Mouse (Mus musculus): ENCODE data around the gene Gm43518.

Gm43518 gene

GRCm38 (mm10) chr5:123933556-123933955 lies 6.3 kb downstream of the Gm43518 start:
- DNase-seq (ENCODE audit: extremely low spot score, low spot score): no peak

GRCm38 (mm10) chr5:123933957-123934591 lies 6.9 kb downstream of the Gm43518 start:
- DNase-seq (ENCODE audit: extremely low spot score, low spot score): peak; percentile 33

DNA sequence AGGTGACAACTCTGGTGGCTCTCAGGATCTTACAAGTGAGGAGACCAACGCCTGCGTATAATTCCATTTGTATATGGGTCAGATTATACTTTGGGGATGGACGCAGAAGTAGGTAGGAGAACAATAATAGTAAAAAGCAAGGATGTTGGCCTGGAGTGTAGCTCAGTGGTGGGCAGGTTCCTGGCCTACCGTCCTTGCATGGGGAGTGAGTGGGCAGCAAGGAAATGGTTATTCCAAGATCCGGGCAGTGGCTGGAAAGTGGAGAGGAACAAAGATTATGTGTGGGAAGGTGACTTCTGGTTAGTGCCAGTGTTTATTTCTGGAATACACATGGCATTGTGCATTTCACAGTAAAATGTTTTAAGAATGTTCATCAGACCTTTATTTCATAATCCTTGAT lies 8.7 kb downstream of the Gm43518 start:
- no peak for DNase-seq (ENCODE audit: extremely low spot score, low spot score)

DNA sequence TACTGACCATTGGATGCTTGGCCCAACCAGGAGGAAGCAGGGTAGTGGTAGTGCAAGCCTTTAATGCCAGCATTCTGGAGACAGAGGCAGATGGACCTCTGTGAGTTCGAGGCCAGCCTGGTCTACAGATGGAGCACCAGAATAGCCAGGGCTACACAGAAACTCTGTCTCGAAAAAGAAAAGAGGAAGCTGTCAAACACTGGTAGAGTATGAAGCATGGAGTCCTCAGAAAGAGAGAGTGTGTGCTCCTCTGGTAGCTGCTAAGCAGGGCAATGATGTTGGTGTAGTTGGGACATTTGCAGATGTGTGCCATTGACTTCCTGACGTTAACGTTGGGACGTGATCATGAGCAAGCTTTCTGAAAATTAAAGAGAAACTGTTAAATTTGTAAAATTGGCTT lies 11.3 kb downstream of the Gm43518 start:
- DNase-seq (ENCODE audit: extremely low spot score, low spot score): no peak

DNA sequence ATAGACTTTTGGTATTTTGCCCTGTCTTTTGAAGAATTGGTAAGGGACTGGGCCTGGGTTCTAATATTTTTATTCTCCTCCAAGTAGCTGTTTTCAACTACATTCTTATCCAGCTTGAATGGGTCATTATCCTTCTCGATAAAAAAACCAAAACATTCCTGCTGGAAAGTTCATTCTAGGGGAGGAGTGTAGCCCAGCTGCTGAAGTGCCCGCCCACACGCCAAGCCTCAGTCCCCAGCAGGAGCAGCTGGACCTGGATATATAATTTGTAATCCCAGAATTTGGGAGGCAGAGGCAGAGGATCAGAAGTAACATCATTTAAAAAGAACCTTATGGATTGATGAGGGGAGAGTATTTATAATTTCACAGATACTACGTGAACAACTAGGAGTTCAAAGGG lies 19.3 kb downstream of the Gm43518 start:
- no peak for DNase-seq (ENCODE audit: extremely low spot score, low spot score)

GRCm38 (mm10) chr5:123947041-123947761 lies 20.0 kb downstream of the Gm43518 start:
- peak; percentile 26 for DNase-seq (ENCODE audit: extremely low spot score, low spot score)

GRCm38 (mm10) chr5:123952365-123953045 lies 25.3 kb downstream of the Gm43518 start:
- no peak for DNase-seq (ENCODE audit: extremely low spot score, low spot score)

- no peak for DNase-seq (ENCODE audit: extremely low spot score, low spot score)
Measured at GRCm38 (mm10) chr5:123957213-123957612, 30.0 kb downstream of the Gm43518 start.

- no peak for DNase-seq (ENCODE audit: extremely low spot score, low spot score)
Measured at GRCm38 (mm10) chr5:123959018-123959417, 31.8 kb downstream of the Gm43518 start.

DNA sequence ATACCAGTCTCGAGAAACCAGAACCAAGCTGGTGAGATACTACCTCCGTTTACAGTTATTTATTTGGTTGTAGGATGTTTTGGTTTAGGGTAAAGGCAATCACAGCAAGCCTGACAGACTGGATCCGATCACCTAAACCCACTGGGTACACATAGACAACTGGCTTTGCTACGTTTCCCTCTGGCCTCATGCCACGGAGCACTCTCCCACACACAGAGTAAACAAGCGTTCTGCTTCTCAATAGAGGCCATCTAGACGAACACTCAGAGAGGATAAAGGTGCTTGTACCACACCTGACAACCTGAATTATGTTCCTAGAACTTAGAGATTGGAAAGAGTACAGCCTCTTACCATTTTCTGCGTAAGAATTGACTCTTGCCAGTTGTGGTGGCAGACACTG lies 32.9 kb downstream of the Gm43518 start:
- no peak for DNase-seq (ENCODE audit: extremely low spot score, low spot score)

GRCm38 (mm10) chr5:123961046-123961445 lies 33.8 kb downstream of the Gm43518 start:
- no peak for DNase-seq (ENCODE audit: extremely low spot score, low spot score)

DNA sequence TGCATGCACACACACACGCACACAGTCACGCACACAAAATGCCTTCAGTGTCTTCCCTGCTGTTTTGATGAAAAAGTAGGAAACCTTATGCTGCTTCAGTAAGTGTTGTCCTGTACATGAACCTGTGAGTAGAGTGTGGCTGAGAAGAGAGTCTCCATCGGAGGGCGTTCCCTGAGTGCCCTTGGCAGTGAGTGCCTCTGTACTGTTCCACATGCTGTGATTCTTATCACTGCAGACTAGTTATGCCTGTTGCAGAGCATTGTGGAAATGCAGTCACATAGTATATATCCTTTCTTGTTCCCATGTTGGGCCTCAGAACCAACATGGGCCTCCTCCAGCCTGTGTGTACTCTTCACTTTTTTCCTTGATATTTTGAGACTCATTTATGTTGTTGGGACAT lies 37.0 kb downstream of the Gm43518 start:
- DNase-seq (ENCODE audit: extremely low spot score, low spot score): no peak

GRCm38 (mm10) chr5:123966759-123967158 lies 39.5 kb downstream of the Gm43518 start:
- no peak for DNase-seq (ENCODE audit: extremely low spot score, low spot score)

DNA sequence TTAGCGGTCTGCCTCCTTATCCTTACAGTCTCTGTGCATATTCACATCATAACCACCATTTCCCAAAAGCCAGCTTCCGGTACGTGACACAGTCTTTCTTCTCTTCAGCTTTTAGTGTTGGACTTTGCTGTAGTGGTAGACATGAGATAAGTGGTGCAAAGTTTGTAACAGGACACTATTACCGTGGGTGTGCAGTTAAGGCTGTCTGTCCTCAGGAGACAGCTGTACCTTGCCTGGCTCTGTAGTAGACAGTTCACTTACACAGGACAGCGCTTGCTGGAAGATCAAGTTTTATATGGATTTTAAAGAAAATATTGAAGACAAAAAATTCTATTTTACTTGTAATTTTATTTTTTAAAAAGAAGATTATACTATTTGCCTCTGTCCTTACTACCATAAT lies 41.2 kb downstream of the Gm43518 start:
- no peak for DNase-seq (ENCODE audit: extremely low spot score, low spot score)

- DNase-seq (ENCODE audit: extremely low spot score, low spot score): no peak
Measured at GRCm38 (mm10) chr5:123969216-123969615, 42.0 kb downstream of the Gm43518 start.

DNA sequence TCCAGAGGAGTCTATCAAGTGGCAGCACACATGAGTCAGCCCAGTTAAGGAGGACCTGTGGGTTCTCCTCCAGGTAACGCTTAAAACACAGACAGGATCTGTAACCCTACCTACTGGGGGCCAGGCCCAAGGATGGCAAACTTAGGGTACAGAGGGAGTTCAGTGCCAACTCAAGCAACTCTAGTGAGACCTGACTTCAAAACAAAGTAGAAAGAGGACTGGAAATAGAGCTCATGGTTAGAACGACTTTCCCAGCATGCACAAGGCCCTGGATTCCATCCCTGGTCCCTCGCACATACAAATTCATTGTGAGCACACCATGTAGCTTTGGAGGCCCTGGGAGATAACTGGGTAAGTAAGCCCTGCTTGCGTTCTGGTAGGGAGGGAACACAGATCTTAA lies 43.4 kb downstream of the Gm43518 start:
- no peak for DNase-seq (ENCODE audit: extremely low spot score, low spot score)

DNA sequence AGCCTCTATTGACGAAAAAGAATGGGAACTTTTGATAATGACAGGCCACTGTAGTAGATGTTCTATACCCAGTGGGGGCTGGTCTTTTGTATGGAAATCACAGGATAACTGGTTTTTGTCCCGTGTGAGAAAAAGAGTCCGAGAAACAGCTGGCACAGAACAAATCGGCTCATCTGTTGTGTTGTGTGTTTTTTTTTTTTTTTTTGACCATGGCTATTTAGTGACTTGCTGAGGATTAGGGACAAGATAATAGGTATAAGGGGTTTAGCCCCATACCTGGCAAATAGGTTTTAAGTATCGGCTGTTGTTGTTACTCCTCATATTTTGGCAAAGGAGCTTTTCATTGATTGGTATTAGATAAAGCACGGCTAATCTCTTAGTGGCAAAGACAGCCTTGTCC lies 45.2 kb downstream of the Gm43518 start:
- no peak for DNase-seq (ENCODE audit: extremely low spot score, low spot score)

GRCm38 (mm10) chr5:123973299-123974178 lies 46.3 kb downstream of the Gm43518 start, which contains the start of gene Hip1r:
Gene Hip1r, plus strand, starts transcription at chr5:123973628.
- DNase-seq (ENCODE audit: extremely low spot score, low spot score): peak; percentile 70

DNA sequence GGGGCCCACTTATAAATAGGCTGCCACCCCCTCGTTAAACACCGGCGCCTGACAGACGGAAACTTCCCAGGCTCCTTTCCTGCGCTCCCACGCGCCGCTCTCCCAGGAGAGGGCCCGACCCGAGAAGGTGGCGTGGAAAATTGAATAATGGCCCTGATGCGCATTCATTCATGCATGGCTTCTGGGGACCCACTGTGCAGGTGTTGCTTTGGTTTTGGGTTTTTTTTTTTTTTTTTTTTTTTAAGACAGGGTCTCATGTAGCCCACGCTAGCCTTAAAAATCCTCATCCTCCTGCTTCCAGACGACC lies 46.9 kb downstream of the Gm43518 start:
- DNase-seq (ENCODE audit: extremely low spot score, low spot score): no peak

DNA sequence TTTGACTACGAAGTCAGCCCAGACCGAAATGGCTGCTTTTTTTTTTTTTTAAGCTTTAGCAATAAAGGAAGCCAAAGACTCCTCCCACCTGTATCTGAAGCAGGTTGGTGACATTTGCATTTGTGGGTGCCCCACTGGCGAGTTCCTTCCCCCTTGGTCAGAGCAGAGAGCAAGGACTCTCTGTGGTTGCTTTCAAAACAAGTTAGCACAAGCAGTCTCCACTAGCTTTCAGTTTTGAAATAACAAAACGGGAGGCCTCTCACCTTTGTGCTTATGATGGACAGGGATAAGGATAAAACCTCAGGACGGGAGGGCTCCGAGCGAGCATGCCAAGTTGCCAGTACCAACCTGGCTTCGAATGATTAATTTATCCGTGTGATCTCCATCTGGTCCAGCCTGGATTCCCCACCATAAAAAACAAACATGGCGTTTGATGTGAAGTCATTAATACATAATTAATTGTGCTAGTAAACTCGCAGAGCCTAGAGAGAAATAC lies 47.4 kb downstream of the Gm43518 start:
- DNase-seq (ENCODE audit: extremely low spot score, low spot score): no peak

GRCm38 (mm10) chr5:123975668-123976180 lies 48.5 kb downstream of the Gm43518 start:
- DNase-seq (ENCODE audit: extremely low spot score, low spot score): no peak

Data from neural tube, embryonic 10.5 days (tissue).